Mouse (Mus musculus): ENCODE results near the gene Fgfr2. TPM values are rescaled to one million over a fixed set of nuclear protein-coding genes. Genes with fewer than 3 reads are reported as not detected.

The Fgfr2 gene
- polyA plus RNA-seq, 1 experiment from 2014 or later: 24.9 TPM

DNA sequence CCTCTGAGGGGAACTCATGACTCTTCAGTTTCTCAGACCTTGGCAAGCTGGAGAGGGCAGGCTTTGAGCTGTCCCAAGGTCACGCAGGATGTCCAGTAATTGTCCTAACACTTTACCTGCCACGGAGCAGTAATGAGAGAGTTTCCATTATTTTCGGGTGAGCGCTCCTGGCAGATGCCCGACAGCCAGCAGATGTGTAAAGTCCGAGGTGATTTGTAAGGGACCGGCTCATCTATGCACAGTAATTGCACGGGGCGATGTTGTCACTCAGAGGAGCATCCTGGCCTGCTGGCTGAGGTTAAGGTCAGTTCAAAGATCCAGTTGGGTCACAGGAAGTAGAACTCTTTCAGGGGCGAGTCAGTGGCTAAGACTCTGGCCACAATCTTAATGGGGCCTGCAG lies 499.0 kb downstream of the Fgfr2 start:
- no peak for ATAC-seq (replicated peaks; ENCODE audit: insufficient number of reproducible peaks, low FRiP score, low TSS enrichment)
- Histone ChIP-seq H3K27ac (ENCODE audit: low read depth, low read length) (no peak overlapping the region), H3K9ac (ENCODE audit: low read depth, low read length) (no peak overlapping the region), H3K36me3 (ENCODE audit: control insufficient read depth, insufficient read depth, low read length) (no peaks in the 10 kb centered on the region), H3K4me3 (ENCODE audit: low read depth, low read length) (no peak overlapping the region), H3K4me1 (ENCODE audit: control insufficient read depth, insufficient read depth, low read length) (no peaks in the 10 kb centered on the region), H3K27me3 (ENCODE audit: control insufficient read depth, insufficient read depth, low read length) (no peaks in the 10 kb centered on the region), H3K9me3 (replicated peaks; ENCODE audit: control insufficient read depth, low read length) (no peaks in the 10 kb centered on the region), H3K4me2 (no peak overlapping the region)
- 75% methylated on average over 10 of the region's 10 CpGs for WGBS (ENCODE audit: insufficient replicate concordance)

DNA sequence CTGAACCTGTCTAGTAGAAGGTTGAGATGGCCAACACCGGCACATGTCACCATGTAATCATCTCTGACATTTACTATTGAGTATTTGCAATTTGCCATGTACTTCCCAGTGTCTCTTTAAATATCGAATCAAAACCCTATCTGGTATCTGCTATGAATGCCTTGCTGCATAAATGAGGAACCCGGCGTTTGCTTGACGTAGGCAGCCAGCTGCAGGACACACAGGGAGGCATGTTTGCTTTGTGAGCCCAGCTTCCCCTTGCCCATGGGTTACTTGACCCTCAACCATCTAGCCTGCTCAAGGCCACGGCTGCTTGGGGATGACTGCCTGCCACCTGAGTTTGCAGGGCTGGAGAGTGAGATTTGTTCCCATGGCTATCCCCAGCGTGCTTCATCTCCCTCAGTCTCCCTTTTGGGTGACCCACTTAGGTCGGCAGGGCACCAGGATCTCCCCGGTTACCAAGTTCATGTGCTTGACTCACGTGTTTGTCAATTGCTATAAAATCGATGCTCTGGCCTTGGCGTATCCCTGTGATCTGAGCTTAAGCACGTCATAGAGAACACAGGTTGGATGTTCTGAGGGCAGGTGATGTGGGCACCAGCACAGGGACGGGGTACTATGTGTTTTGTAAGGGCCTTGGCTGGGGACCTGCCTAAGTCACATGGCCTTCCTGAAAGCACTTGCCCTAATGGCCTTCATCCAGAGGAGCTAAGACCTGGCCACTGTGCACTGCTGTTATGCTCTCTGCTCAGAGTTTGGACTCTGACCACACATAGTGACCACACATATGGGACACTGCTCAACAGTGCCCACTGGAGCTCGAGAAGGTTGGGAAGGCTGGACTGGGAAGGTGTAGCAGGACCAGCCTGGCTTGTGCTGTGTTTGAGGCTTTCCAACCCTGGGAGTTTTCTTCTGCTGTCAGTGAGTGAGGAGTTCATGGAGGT lies 502.9 kb downstream of the Fgfr2 start:
- H3K4me1 ChIP-seq (ENCODE audit: control insufficient read depth, insufficient read depth, low read length): peaks cover 4% of the 10 kb centered on the region; the same call in 1 of the 2 replicates
- no peaks in the 10 kb centered on the region for H3K36me3 ChIP-seq (ENCODE audit: control insufficient read depth, insufficient read depth, low read length)
- no peak for ATAC-seq (replicated peaks; ENCODE audit: insufficient number of reproducible peaks, low FRiP score, low TSS enrichment)
- no peaks in the 10 kb centered on the region for H3K9me3 ChIP-seq (replicated peaks; ENCODE audit: control insufficient read depth, low read length)
- H3K27ac ChIP-seq (ENCODE audit: low read depth, low read length): no peak overlapping the region
- H3K4me2 ChIP-seq: no peak overlapping the region
- H3K27me3 ChIP-seq (ENCODE audit: control insufficient read depth, insufficient read depth, low read length): no peaks in the 10 kb centered on the region
- whole genome bisulfite sequencing (ENCODE audit: insufficient replicate concordance): 80% methylated on average over 15 of the region's 15 CpGs
- no peak overlapping the region for H3K9ac ChIP-seq (ENCODE audit: low read depth, low read length)
- H3K4me3 ChIP-seq (ENCODE audit: low read depth, low read length): no peak overlapping the region

DNA sequence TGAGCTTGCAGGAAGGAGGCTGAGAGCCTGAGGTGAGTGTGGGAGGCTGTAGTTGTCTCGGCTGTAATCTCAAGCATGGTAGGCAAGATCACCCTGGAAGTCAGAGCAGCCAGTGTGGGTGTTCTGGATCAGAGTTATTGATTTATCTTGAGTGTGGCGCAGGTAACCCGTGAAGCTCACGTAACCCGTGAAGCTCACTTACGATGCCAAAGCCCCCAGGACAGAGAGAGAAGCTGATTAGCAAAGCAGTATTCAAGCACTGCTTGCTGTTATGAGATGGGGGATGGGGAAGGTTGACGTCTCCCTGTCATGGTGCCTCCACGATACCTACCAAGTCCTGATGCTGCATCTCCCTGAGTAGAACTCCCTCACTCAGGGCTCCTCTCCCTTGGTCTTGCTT lies 503.6 kb downstream of the Fgfr2 start:
- Histone ChIP-seq H3K27ac (ENCODE audit: low read depth, low read length) (no peak overlapping the region), H3K9ac (ENCODE audit: low read depth, low read length) (no peak overlapping the region), H3K4me1 (ENCODE audit: control insufficient read depth, insufficient read depth, low read length) (peaks cover 6% of the 10 kb centered on the region; the same call in 1 of the 2 replicates), H3K4me2 (no peak overlapping the region), H3K36me3 (ENCODE audit: control insufficient read depth, insufficient read depth, low read length) (no peaks in the 10 kb centered on the region), H3K27me3 (ENCODE audit: control insufficient read depth, insufficient read depth, low read length) (no peaks in the 10 kb centered on the region), H3K4me3 (ENCODE audit: low read depth, low read length) (no peak overlapping the region), H3K9me3 (replicated peaks; ENCODE audit: control insufficient read depth, low read length) (no peaks in the 10 kb centered on the region)
- no peak for ATAC-seq (replicated peaks; ENCODE audit: insufficient number of reproducible peaks, low FRiP score, low TSS enrichment)
- WGBS (ENCODE audit: insufficient replicate concordance): 86% methylated on average over 8 of the region's 8 CpGs

DNA sequence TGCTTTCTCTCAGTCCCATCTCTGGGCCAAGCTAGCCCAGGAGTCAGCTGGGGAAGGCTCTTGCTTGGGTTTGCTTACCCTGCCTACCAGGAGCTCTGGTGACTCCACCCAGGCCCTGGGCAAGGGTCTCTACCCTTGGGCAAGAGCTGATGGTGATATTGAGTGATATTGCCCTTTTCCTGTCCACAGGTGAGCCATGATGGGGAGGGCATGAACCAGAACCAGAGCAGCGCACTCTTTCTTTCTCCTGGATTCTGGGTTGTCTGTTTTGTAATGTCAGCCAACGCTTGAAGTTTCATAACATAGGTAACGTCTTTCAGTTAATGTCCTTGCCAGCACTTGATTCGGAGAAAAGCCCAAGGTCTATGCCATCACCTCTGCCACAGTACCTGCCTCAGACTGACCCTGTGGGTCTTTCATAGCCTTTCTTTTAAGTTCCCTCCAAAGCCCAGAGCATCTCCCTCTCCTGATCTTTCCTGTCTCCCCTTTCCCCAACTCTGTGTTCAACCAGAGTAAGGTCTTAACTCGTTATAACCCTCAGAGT lies 506.1 kb downstream of the Fgfr2 start:
- no peak overlapping the region for H3K4me3 ChIP-seq (ENCODE audit: low read depth, low read length)
- 72% methylated on average over 5 of the region's 5 CpGs for WGBS (ENCODE audit: insufficient replicate concordance)
- H3K36me3 ChIP-seq (ENCODE audit: control insufficient read depth, insufficient read depth, low read length): no peaks in the 10 kb centered on the region
- no peak overlapping the region for H3K27ac ChIP-seq (ENCODE audit: low read depth, low read length)
- no peak for ATAC-seq (replicated peaks; ENCODE audit: insufficient number of reproducible peaks, low FRiP score, low TSS enrichment)
- no peaks in the 10 kb centered on the region for H3K9me3 ChIP-seq (replicated peaks; ENCODE audit: control insufficient read depth, low read length)
- no peaks in the 10 kb centered on the region for H3K27me3 ChIP-seq (ENCODE audit: control insufficient read depth, insufficient read depth, low read length)
- H3K4me2 ChIP-seq: no peak overlapping the region
- no peak overlapping the region for H3K9ac ChIP-seq (ENCODE audit: low read depth, low read length)
- H3K4me1 ChIP-seq (ENCODE audit: control insufficient read depth, insufficient read depth, low read length): peaks cover 6% of the 10 kb centered on the region; the same call in 1 of the 2 replicates

DNA sequence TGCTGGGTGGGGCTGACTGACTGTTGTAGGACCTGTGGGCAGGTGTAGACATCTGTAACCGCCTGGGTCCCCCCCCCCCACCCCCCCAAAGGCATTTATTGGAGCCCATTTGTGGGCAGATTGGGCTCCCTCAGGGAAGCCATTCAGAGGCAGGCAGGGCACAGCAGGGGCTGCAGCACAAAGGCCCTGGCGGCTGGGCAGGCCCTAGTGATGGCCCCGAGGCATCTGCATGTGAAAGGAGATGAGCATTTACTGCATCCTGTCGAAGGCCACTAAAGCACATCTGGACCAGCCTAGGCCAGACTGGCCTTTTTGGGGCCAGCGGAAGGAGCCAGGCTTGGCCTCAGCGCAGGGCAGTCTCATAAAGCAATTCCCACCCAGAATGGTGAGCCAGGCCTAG lies 506.8 kb downstream of the Fgfr2 start:
- no peak overlapping the region for H3K27ac ChIP-seq (ENCODE audit: low read depth, low read length)
- H3K4me1 ChIP-seq (ENCODE audit: control insufficient read depth, insufficient read depth, low read length): peaks cover 6% of the 10 kb centered on the region; the same call in 1 of the 2 replicates
- WGBS (ENCODE audit: insufficient replicate concordance): 42% methylated on average over 6 of the region's 6 CpGs
- H3K36me3 ChIP-seq (ENCODE audit: control insufficient read depth, insufficient read depth, low read length): no peaks in the 10 kb centered on the region
- no peak overlapping the region for H3K4me2 ChIP-seq
- no peak overlapping the region for H3K9ac ChIP-seq (ENCODE audit: low read depth, low read length)
- H3K27me3 ChIP-seq (ENCODE audit: control insufficient read depth, insufficient read depth, low read length): no peaks in the 10 kb centered on the region
- H3K9me3 ChIP-seq (replicated peaks; ENCODE audit: control insufficient read depth, low read length): no peaks in the 10 kb centered on the region
- H3K4me3 ChIP-seq (ENCODE audit: low read depth, low read length): no peak overlapping the region
- no peak for ATAC-seq (replicated peaks; ENCODE audit: insufficient number of reproducible peaks, low FRiP score, low TSS enrichment)

DNA sequence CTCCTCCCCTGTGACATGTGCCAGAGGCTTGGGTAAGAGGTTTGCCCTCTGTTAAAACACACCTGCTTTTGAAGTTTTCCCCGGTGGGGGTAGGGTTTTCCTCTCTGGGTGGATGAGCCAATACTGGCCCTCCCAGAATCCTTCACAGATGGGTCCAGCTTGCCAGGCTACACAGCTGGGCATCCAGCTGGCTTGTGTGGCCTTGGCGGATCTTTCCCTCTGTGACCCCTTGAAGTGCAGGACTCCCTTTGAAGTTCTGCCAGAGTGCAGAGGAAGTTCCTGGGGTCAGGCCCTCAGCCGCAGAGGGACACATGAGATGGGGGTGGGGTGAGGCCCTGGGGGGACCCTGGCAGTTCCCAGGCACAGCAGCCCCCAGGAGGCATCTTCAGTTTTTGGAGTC lies 507.8 kb downstream of the Fgfr2 start:
- Histone ChIP-seq H3K9ac (ENCODE audit: low read depth, low read length) (peak overlapping the region; percentile 3; the same call in 1 of the 2 replicates), H3K4me1 (ENCODE audit: control insufficient read depth, insufficient read depth, low read length) (peaks cover 6% of the 10 kb centered on the region; the same call in 1 of the 2 replicates), H3K4me2 (no peak overlapping the region), H3K36me3 (ENCODE audit: control insufficient read depth, insufficient read depth, low read length) (no peaks in the 10 kb centered on the region), H3K9me3 (replicated peaks; ENCODE audit: control insufficient read depth, low read length) (no peaks in the 10 kb centered on the region), H3K27ac (ENCODE audit: low read depth, low read length) (no peak overlapping the region), H3K4me3 (ENCODE audit: low read depth, low read length) (no peak overlapping the region), H3K27me3 (ENCODE audit: control insufficient read depth, insufficient read depth, low read length) (no peaks in the 10 kb centered on the region)
- 18% methylated on average over 3 of the region's 3 CpGs for WGBS (ENCODE audit: insufficient replicate concordance)
- ATAC-seq (replicated peaks; ENCODE audit: insufficient number of reproducible peaks, low FRiP score, low TSS enrichment): no peak

DNA sequence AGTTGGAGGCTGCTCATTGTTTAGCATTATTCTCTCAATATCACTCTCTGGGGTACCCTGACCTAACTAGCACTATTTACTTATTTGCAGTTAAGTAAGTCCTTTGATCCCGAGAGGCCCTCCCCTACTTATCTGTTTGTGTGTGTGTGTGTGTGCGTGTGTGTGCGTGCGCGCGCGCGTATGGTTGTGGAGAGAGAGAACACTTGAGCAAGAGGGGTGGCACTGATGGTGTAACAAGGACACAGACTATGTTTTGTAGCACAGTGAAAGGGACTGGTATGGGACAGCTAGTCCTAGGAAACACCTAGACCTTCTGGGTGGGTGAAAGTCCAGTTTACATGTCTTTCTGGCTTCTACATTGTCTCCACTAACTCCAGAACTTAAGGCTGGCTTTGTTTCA lies 511.6 kb downstream of the Fgfr2 start:
- 94% methylated on average over 8 of the region's 8 CpGs for WGBS (ENCODE audit: insufficient replicate concordance)
- H3K4me2 ChIP-seq: no peak overlapping the region

DNA sequence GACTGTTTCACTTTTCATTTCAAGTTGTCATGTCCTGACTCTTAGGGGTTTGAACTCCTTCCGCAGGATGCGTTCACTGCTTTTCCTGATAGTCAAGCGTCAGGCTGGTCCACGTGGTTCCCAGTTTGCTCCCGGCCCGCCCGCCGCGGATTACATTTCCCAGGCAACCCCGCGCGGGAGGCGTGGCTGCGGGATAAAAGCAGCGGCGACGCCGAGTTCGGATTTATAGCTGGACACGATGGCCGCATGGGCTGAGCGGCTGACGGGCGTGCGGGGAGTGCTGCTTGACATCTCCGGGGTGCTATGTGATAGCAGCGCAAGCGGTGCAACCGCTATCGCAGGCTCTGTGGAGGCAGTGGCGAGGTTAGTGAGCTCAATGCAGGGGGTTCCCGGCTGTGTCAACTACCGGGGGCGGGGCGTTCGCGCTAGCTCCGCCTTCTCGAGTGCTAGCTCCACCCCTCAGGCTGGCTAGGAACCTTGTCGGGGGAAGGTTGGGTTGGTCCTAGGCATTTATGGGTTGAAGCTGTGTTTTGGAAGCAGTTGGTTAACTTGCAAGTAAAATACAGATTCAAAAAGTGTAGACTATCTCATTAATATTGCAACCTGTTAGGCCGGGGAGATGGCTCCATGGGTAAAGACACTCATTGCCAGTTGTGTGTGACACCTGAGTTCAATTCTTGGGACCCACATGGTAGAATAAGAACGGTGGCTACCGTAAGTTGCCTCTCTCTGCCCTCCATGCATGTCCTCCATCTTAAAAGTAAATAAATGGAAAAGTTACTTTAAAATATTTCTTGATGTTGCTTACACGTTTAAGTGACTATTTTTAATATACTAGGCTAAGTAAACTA lies 512.5 kb downstream of the Fgfr2 start, which contains the start of gene Lhpp:
Lhpp (plus strand) TSS at position 171 of the 851 bp plus-strand sequence.
- no peaks in the 10 kb centered on the region for H3K9me3 ChIP-seq (replicated peaks; ENCODE audit: control insufficient read depth, low read length)
- 7% methylated on average over 44 of the region's 44 CpGs for WGBS (ENCODE audit: insufficient replicate concordance)
- ATAC-seq (replicated peaks; ENCODE audit: insufficient number of reproducible peaks, low FRiP score, low TSS enrichment): peak; percentile 79
- peaks cover 6% of the 10 kb centered on the region; the same call in 1 of the 2 replicates for H3K4me1 ChIP-seq (ENCODE audit: control insufficient read depth, insufficient read depth, low read length)
- H3K27me3 ChIP-seq (ENCODE audit: control insufficient read depth, insufficient read depth, low read length): peaks cover 2% of the 10 kb centered on the region; the same call in 1 of the 2 replicates
- peak within 1 kb of the TSS; percentile 57 for H3K4me3 ChIP-seq (ENCODE audit: low read depth, low read length)
- H3K27ac ChIP-seq (ENCODE audit: low read depth, low read length): no peak within 1 kb of the TSS
- no peaks in the 10 kb centered on the region for H3K36me3 ChIP-seq (ENCODE audit: control insufficient read depth, insufficient read depth, low read length)
- peak within 1 kb of the TSS; percentile 74 for H3K4me2 ChIP-seq
- peak within 1 kb of the TSS; percentile 68 for H3K9ac ChIP-seq (ENCODE audit: low read depth, low read length)

More for the DNA sequence above, 511.6 kb downstream of the Fgfr2 start:
- Histone ChIP-seq H3K27me3 (ENCODE audit: control insufficient read depth, insufficient read depth, low read length) (peaks cover under 1% of the 10 kb centered on the region; the same call in 1 of the 2 replicates), H3K4me1 (ENCODE audit: control insufficient read depth, insufficient read depth, low read length) (peaks cover 6% of the 10 kb centered on the region; the same call in 1 of the 2 replicates), H3K9me3 (replicated peaks; ENCODE audit: control insufficient read depth, low read length) (no peaks in the 10 kb centered on the region), H3K9ac (ENCODE audit: low read depth, low read length) (no peak overlapping the region), H3K4me3 (ENCODE audit: low read depth, low read length) (no peak overlapping the region), H3K36me3 (ENCODE audit: control insufficient read depth, insufficient read depth, low read length) (no peaks in the 10 kb centered on the region), H3K27ac (ENCODE audit: low read depth, low read length) (no peak overlapping the region)
- no peak for ATAC-seq (replicated peaks; ENCODE audit: insufficient number of reproducible peaks, low FRiP score, low TSS enrichment)

Data from heart, embryonic 11.5 days (tissue).